Mouse (Mus musculus) urinary bladder, postnatal 25 days (tissue): ENCODE data around the gene Mars.

Experiments
- DNase-seq: peaks from one replicate; pipeline ENCODE4 v3.0.0; 2022; ENCODE audit warnings: low spot score

Gene Mars

DNA sequence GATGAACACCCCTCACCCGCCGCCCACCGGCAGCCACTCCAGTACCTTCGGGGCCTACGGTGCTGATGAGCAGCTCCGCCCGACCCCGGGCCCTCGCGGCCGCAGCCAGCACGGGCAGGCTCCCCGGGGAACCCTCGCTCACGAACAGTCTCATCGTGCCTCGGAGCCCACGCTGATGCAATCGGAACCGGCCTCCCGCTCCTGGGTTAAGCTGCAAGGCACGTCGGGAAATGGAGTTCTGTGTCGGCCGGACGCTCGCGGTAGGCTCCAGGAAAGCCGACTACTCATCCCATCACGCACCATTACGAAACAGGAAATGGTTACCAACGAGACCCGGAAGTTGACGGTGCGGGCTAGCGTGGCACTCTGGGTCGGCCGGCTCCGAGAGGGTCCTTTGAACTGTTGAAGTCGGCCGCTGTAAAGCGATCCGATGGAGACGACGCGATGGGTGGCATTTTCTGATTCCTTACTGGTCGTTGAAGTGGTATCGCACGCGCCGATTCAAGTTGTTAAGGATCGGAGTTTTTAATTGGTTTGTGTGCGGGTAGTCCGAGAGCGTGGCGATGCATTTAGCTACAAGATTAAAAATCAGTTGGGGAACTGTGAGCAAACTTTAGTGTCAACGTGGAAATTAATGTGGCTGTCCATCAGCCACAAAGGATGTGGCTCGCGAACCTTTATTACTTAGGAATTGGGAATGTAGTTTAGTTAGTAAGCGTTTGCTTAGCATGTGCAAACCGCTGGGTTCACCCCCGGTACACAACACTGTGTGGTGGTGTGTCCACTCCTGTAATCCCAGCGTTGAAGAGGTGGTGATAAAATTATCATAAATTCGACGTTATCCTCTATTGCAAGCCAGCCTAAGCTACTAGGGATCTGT lies at the start of gene Mars:
Mars (minus strand) TSS at position 311 of the 880 bp plus-strand sequence.
- peak; percentile 87 for DNase-seq

DNA sequence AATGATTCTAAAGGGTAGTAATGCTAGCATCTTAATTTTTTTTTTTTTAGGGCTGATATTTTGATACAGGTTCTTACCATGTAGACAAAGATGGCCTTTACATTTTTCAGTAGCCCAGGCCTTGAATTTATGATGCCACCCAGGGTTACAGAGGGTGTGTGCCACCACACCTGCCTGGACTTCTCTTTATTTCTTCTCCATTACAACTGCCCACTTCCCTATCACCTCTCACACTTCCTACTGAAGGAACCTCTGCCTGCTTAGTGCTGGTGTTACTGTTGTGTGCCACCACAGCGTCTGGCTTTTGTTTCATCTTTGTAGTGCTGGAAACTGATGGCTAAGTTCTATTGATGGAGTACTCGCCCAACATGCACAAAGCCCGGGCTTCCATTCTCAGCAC lies 49.1 kb upstream of the Mars start:
- DNase-seq: no peak

DNA sequence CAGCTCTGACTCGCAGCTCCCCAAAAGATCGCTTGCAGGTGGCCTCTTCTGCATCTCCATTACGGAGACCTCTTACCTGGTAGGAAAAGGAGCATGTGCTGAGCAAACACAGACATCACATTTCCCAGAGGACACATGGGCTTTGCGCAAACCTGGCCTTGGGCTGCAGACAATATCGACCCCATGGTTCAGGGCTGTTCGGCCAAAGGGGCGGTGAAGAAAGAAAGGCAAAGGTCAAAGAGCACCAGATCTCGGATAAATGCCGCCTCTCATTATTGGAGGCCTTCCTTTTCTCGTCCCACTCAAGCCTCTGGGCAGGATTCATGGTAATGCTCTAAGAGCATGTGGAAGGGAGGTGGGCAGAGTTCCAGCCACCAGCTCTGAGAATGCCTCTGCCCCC lies 43.8 kb upstream of the Mars start:
- DNase-seq: no peak

DNA sequence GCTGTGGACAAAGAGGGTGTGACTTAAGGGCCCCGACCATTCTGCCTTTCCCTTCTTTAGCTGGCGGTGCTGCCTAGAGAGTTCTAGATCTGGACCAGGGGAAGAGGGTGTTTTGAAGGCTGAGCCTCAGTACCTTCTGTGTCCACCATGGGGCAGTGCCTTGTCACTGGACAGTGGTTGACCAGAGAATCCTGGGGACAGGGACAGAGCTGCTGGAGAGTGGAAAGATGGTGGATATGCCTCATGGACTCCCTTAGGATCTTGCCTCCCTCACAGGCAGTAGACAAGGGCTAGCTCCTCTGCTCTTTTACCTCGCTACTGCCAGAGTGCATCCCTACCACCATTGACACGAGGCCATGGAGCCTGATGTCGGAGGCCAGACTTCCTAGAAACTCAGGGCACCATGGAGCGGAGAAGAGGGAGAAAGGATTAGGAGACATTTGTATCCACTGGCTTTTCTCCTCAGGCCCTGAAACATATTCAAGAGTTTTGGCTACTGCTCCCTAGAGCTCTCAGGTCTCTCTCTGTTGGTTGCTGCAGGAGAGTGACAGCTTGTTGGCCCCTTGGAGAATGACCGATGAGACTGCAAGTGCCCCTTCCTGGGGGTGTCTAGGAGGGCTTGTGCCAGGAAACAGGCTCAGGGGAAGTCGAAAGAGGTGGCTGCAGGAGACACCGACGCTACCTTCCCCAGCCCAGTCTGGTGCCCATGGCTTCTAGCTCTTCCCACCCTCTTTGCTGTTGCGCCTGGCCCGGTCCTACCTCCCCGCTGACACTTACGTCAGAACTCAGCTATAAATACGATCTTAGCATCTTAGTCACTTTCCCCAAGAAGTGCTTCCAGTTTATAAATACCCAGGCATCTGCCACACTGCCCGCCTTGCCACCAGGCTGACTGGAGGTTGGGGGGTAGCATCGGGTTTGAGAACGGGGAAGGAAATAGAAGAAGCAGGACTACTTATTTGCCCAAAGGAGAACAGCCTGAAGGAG lies 42.6 kb upstream of the Mars start, which contains the start of gene Inhbe:
Inhbe (minus strand) TSS at position 503 of the 987 bp plus-strand sequence.
- no peak for DNase-seq

DNA sequence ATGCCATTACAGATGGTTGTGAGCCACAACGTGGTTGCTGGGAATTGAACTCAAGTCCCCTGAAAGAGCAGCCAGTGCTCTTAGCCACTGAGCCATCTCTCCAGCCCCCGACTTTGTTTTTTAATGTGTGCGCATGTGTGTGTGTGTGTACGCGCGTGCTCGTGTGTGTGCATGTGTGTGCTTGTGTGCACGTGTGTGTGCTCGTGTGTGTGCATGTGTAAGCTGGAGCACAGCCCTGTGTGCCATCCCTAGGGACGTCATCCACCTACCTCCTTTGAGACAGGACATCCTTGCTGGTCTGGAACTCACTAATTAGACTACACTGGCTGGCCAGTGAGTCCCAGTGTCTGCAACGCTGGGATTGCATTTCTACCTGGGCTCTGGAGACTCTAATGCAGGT lies 41.2 kb upstream of the Mars start:
- no peak for DNase-seq

DNA sequence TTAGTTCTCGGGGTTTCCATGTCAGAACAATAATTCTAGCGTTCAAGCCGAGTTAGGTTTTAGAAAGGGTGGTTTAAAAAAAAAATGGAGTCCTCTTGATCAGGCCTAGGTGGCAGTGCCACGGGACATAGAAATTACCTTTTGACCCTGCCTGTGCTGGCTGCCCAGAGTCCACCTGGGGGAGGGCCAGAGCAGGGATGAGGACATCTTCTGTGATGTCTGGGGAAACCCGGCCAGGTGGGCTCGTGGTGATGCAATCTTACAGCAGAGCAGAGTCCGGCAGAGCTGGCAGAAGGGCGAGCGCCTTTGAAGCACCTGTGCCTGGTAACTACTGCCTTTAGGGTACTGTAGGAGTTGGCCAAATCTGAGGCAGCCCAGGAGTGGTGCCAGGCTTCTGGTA lies 40.6 kb upstream of the Mars start:
- no peak for DNase-seq

DNA sequence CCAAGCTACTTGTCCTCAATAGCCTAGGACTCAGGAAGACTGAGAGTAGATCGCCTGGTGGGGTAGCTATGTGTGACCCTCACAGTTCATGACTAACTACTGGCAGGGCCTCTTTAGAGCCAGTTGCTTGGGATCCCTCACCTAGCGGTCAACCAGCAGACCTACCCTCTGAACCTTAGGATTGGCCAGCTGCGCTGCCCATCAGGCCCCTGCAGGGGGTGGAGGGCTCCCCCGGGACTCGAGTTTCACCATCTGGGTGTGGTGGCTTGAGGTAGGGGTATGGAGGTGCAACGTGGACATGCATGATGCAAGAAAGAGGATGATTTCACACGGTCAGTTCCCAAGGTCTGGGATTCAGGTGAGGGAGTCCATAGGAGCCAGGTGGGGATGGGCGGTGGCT lies 40.1 kb upstream of the Mars start:
- no peak for DNase-seq

DNA sequence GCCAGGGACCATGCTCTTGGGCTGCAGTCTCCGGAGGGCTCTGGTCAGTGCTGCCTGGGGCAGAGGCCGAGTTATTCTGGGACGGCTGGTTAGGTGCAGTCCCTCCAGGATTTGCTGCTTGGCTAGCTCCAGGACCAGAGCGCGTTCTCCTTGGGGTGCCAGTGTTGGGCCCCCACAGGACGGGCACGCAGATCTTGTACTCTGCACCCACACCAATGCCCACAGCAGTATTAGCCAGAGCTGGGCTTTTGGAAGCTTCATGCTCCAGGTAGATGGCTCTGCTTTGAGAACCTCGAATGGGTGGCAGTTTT lies 39.7 kb upstream of the Mars start:
- DNase-seq: no peak

DNA sequence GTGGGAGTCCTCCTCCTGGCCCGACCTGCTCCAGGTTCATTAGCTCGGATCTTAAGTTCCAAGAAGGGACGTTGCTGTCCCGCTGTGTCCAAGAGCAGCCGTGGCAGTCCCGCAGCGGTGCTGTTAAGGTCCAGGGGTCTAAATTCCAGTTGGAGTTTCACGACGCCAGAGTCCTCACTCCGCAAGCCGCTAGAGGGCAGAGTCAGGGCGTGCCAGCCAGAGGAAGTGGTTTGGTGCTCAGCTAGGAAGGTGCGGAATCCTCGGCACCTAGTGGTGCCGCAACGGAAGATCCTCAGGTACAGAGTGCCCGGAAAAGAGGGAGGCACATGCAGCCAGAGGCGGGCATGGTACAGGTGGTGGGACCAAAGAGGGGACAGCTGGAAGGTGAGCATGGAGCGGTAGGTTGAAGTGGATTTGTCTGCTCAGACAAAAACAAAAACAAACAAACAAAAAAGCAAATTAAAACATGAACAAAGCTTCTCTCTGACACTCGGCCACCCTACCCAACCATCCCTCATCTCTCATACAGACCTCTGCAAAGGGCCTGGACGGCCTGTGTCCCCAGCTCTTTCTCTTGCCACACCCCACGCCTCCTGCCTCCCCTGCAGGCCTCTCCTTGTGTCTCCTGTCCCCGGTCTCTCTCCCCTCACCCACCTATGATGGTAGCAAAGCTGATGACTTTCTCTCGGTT lies 39.2 kb upstream of the Mars start:
- peak; percentile 51 for DNase-seq

DNA sequence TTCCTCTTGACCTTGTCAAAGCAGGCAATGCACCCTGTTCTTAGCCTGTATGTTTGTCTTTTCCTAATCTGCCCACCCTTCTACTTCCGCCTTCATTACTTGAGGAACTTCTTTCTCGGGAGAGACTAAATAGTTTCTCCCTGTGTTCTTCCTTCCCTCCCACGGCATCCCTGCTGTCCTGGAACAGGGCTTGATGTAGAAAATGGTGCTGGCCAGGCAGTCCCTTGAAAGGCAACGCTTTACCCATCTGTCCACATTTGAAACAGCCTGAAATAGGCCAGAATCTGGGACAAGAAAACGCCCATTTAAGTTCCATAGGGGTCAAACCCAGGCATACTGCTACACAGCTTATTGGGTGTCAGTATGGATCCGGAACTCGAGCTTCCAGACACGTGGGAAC lies 38.2 kb upstream of the Mars start:
- no peak for DNase-seq

DNA sequence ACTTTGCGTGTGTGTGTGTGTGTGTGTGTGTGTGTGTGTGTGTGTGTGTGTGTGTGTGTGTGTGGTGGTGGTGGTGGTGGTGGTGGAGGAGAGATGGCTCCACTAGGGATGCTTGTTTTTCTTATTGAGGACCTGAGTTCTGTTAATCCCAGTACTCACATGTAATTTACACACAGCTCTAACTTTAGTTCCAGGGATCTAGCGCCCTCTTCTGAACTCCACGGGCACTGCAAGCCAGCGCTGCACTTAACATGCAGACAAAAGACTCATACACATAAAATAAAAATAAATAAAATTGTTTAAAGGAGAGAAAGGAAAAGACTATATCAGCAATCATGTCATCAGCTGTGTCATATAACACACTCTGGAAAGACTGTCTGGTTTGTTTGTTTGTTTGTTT lies 37.4 kb upstream of the Mars start:
- DNase-seq: no peak

DNA sequence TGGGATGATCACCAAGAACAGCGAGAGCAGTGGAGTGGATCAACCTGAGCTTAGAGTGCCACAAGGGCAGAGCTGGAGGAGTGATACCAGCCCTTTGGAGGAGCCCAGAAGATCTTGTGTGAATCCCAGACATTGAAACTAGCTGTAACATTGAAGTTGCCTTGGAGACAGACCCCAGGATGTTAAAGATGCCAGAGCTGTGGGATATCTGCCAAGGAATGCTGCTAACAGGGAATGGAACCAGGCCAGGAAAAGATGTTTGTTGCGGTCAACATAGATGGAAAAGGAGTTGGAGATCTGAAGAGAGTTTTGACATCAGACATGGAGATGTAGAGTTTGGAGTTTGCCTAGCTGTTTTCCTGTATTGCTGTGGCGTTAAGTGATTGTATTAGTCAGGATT lies 34.6 kb upstream of the Mars start:
- no peak for DNase-seq

DNA sequence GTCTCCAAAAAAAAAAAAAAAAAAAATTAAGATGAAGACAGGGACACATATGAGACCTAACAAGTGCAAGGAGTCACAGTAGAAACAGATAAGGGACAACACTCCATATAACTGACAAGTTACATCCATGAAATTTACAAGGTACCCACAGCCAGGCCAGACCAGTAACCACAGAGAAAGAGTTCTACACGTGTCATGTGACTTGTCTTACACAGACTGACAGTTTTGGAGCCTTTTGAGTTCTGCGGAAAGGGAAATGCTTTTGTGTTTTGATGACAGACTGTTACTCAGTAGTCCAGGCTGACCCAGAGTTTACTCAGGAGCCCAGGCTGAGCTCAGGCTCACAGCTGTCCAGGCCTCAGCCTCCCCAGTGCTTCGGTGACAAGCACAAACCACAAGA lies 31.4 kb upstream of the Mars start:
- DNase-seq: no peak

DNA sequence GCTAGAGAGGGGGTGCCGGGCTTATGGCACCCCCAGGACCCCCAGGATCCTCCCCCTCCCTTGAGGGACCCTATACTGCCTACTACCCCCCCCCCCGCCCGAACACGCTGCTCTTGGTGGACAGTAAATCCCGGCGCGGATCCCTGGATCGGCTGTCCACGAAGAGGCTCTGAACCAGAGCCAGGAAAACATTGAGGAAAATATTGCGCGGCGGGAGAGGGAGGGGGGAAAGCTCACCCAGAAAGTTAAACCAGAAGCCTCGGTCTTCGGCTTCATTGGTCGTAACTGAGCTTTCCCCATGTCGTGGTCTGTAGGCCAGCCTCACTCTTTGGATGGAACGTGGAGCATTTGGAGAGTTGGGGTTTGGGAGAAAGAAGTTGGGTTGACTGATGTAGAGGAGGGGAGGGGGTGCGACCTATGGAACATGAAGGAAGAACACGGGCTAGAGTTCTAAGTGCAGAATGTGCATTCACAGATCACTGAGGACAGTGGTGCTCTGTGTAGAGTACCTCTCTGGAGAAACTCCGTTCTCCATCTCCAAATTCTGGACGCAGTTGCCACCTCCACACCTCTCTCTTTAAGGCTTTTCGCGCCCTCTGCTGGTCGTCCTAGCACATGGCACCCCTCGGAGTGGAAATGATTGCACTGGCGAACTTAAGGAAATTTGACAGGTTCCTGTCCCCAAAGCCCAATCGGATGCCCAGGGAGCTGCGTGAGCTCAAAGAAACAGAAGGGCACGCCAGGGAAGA lies 30.5 kb upstream of the Mars start, which contains the start of gene Gli1:
Gli1 (minus strand) TSS at position 84 of the 749 bp plus-strand sequence.
- DNase-seq: peak; percentile 86

DNA sequence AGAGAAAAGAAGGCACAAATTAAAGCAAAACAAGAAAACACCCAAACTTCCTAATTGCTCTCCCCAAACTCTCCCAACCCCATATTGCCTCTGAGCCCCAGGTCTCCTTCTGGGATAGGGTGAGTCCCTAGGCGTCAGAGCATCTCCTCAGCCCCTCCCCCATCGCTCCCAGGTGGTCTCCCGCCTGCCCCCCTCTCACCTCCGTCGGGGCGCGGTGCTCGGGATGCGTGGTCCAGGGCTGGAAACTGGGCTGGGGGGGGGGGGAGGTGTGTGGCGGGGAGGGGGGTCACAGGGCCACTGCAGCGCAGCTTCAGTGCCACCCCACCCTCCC lies 29.7 kb upstream of the Mars start:
- DNase-seq: no peak

DNA sequence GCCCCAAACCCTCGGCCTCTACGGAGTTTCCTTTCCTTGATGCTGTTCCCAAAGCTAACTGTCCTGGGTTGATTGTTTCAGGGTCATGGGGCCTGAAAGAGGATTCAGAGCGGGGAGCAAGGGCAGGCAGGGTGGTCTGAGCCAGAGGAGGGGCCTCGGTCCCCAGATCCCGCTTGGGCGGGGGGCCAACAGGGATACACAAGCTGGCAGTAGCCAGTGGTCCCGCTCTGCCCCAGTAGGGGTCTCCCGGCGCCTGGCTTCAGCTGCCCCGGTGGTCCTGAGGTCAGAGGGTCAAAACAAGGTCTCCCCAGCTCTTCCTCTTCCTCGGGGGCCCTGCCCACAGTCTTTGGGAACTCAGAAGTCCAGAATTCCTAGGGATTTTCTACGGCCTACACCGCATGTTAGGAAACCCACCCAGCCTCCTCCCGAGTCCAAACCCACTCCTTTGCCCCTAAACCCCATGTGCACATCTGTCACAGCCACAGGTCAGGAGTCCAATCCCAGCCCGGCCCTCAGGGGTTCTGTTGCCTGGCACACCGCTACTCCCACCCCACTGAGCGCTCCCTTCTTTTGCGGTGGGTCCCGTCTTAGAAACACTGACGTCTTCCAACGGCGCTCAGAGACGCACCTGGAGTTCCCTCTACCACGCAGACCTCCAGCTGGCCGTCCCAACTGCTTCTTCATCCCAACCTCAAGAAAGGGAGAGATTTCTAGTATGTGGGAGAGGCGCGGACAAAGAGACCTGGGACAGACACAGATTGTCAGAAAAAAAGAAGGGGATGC lies 29.2 kb upstream of the Mars start:
- no peak for DNase-seq

DNA sequence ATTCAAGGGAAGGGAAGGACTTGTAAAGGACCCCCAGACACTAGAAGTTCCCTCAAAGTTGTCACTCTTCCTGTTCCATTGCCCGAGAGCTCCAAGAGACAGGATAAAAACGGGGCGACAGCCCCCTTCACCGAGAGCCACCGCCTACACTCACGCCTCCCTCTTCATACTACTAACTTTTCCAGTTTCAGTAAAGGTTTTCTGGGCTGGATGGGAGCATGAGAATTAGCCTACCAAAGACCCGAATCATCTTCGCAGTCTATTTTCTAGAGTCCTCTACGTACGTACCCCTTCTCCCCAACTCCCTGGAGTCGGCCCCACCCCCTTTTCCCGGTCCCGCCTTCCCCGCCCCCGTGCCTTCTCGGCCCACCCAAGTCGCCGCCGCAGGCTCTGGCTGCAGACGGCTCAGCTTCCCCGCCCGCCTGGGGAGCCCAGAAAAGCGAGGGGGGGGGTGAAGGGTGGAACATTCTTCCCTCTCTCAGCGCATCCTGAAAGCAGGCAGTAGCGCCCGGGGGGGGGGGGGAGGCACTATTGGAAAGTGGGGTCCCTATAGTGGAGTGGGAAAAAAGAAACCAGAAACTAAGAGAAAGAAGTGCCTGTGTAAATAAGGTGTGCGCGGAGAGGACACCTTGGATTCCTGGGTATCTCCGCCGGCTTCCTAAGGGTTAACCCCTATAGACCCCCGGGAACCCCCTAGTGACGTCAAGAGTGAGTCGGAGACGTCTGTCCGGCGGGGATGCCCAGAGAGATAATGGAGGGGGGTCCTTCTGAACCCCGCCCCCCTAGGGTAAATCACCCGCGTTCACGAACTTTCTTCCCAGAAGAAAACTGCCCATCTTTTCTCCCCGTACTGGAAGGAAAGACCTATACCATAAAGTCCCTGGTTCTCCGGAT lies 28.3 kb upstream of the Mars start:
- peak; percentile 52 for DNase-seq

DNA sequence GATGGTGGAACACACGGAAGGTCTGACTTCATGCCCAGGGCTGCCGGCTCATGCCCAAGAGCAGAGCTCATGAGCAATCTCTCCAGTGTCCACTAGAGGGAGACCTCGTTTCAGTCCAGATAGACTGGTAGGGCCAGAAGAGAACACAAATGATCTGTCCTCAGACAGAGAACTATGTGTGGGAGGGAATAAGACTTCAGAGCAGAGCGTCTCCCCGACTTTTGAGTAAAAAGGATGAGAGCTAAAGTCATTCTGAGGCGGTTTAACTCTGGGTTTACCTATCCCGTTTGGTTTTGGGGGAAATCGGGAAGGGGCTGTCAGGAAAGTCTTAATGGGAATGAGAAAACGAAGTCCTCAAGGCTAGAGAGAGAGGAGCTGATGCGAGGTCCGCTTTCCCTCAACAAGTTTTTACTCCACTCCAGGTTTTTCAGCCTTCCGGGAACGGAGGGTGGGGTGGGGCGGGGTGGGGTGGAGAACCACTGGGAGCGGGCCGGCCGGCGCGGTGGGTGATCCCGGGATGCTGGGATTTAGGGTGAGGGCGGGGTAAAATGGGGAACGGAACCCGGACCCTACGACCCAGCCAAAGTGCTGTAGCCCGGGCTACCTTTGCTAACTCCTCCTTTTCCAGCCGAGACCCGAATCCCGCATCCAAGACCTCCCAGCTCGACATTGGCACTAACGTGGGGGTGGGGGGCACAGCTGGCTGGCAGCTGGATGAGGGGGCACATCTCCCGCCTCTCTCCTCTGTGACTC lies 27.5 kb upstream of the Mars start:
- peak; percentile 78 for DNase-seq

DNA sequence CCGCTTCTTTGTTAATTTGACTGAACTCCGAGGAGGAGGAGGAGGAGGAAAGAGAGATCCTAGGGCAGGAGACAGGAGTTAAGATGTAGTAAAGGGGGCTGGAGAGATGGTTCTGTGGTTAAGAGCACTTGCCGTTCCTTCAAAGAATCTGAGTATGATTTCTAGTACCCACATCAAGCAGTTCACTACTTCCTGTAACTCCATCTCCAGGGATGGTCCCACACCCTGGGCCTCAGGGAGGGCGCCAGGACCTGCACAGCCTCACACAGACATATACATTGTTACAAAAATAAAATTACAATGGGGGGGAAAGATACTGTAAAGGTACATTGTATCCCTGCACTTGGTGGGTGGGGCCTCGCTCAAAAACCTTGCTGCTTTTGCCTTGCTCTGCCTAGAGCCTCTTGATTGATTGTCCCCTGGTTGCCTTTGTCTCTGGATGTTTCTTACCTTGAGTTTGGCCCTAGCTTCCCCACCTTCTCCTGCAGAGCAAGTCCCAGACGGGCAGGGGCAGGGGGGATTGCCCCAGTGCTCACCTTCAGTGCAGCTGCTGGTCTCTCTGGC lies 26.0 kb upstream of the Mars start:
- no peak for DNase-seq
